Mouse (Mus musculus) myocyte (in vitro differentiated cells): Measurements from ENCODE around the gene 3110082I17Rik. TPM values are rescaled to one million over a fixed set of nuclear protein-coding genes. Genes with fewer than 3 reads are reported as not detected.

Experiments
- H3K27me3 ChIP-seq: one replicate; pipeline ENCODE4 v1.6.1; 2011; ENCODE audit not compliant: control insufficient read depth, insufficient read depth, insufficient read length
- H3K36me3 ChIP-seq: one replicate; pipeline ENCODE4 v1.6.1; 2011; ENCODE audit not compliant: control insufficient read depth, insufficient read depth
- H3K4me2 ChIP-seq: one replicate; pipeline ENCODE4 v1.6.1; 2011; ENCODE audit warnings: low read depth, control low read depth
- H3K4me3 ChIP-seq: one replicate; pipeline ENCODE4 v1.5.1; 2011; ENCODE audit warnings: mild to moderate bottlenecking, control low read depth, moderate library complexity
- H3K79me2 ChIP-seq: one replicate; pipeline ENCODE4 v1.6.1; 2011; ENCODE audit not compliant: control insufficient read depth, insufficient read depth
- H3ac ChIP-seq: one replicate; pipeline ENCODE4 v1.6.1; 2011; ENCODE audit not compliant: control insufficient read depth, insufficient read length
- CEBPB ChIP-seq: IDR thresholded peaks from 2 replicates; pipeline ENCODE4 v1.6.1; 2011; ENCODE audit warnings: mild to moderate bottlenecking, moderate library complexity; ENCODE audit not compliant: poor library complexity, insufficient read depth, severe bottlenecking
- E2F4 ChIP-seq: IDR thresholded peaks from one replicate; pipeline ENCODE4 v1.6.1; 2011; ENCODE audit warnings: mild to moderate bottlenecking, control low read depth, moderate library complexity; ENCODE audit not compliant: insufficient read depth
- MAX ChIP-seq: IDR thresholded peaks from one replicate; pipeline ENCODE4 v1.6.1; 2011; ENCODE audit warnings: low read depth, mild to moderate bottlenecking, control low read depth
- MYOD1 ChIP-seq, 3 experiments: IDR thresholded peaks; one replicate each; pipeline ENCODE4 v1.6.1; 2011; ENCODE audit warnings: control low read depth in 2 of 3, low read depth in 2 of 3, mild to moderate bottlenecking in 2 of 3, moderate library complexity in 1 of 3; ENCODE audit not compliant: insufficient read length in 2 of 3, control insufficient read depth in 1 of 3
- MYOG ChIP-seq, 3 experiments: IDR thresholded peaks; one replicate each; pipeline ENCODE4 v1.6.1; 2011; ENCODE audit warnings: control low read depth in 2 of 3, low read depth in 2 of 3, mild to moderate bottlenecking in 2 of 3; ENCODE audit not compliant: insufficient read length in 2 of 3, control insufficient read depth in 1 of 3, insufficient read depth in 1 of 3
- POLR2A ChIP-seq: IDR thresholded peaks from one replicate; pipeline ENCODE4 v1.6.1; 2011; ENCODE audit warnings: low read depth, mild to moderate bottlenecking, control low read depth, moderate library complexity; ENCODE audit not compliant: insufficient read length
- POLR2AphosphoS2 ChIP-seq: IDR thresholded peaks from one replicate; pipeline ENCODE4 v1.6.1; 2011; ENCODE audit warnings: low read depth, control low read depth; ENCODE audit not compliant: insufficient read length
- REST ChIP-seq: IDR thresholded peaks from one replicate; pipeline ENCODE4 v1.6.1; 2011; ENCODE audit warnings: mild to moderate bottlenecking, control low read depth, moderate library complexity; ENCODE audit not compliant: insufficient read depth, insufficient read length
- SRF ChIP-seq: IDR thresholded peaks from one replicate; pipeline ENCODE4 v1.6.1; 2011; ENCODE audit warnings: low read depth; ENCODE audit not compliant: control insufficient read depth, insufficient read length
- TCF12 ChIP-seq: IDR thresholded peaks from one replicate; pipeline ENCODE4 v1.6.1; 2011; ENCODE audit warnings: mild to moderate bottlenecking, control low read depth; ENCODE audit not compliant: poor library complexity, insufficient read depth, severe bottlenecking
- TCF3 ChIP-seq: IDR thresholded peaks from one replicate; pipeline ENCODE4 v1.6.1; 2011; ENCODE audit warnings: low read depth, control low read depth; ENCODE audit not compliant: insufficient read length
- USF1 ChIP-seq: IDR thresholded peaks from one replicate; pipeline ENCODE4 v1.6.1; 2011; ENCODE audit warnings: low read depth, mild to moderate bottlenecking, control low read depth, moderate library complexity
- polyA plus RNA-seq: library from polyadenylated mRNA; unstranded; fragments of >200 nt; fragmentation: generic; extraction: Trizol; gene quantifications from one replicate; pipeline ENCODE4 v1.2.1, GENCODE M21; 2012; ENCODE audit warnings: missing spikeins

3110082I17Rik gene
- polyA plus RNA-seq, 1 experiment = 16.4 TPM

DNA sequence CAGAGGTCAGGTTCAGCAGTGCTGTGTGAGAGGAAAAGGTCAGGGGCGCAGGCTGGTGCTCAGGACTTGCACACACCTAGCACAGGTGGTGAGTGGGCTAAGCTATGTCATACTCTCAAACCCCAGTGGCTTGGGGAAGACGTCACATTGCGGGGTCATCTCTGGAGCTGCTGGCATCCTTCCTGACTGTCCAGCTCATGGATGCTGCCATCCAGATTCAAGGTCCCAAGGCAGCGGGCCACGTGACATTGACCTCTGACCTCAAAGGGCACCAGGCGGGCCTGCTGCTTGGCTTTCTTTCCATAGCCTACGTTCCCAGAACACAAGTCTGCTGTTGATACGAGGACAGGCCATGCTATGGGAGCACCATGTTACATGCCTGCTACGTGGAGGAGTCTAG is 33.3 kb downstream of the 3110082I17Rik start:
- H3ac ChIP-seq = no peak overlapping the region
- TF ChIP-seq MYOG (IDR thresholded peaks at IDR 0.05; ENCODE audit: control insufficient read depth in 1 of 3, insufficient read depth in 1 of 3, insufficient read length in 2 of 3, low read depth in 2 of 3) (no peak), REST (no peak), SRF (no peak), CEBPB (no peak), POLR2A (no peak), TCF12 (no peak), MAX (no peak), E2F4 (no peak), POLR2AphosphoS2 (no peak), TCF3 (no peak), USF1 (no peak), MYOD1 (IDR thresholded peaks at IDR 0.05; ENCODE audit: control insufficient read depth in 1 of 3, insufficient read length in 2 of 3, low read depth in 2 of 3) (no peak)
- no peaks in the 10 kb centered on the region for H3K79me2 ChIP-seq
- no peaks in the 10 kb centered on the region for H3K36me3 ChIP-seq
- H3K27me3 ChIP-seq = no peaks in the 10 kb centered on the region
- H3K4me2 ChIP-seq = no peak overlapping the region
- H3K4me3 ChIP-seq = no peak overlapping the region

- no peaks in the 10 kb centered on the region for H3K79me2 ChIP-seq
- H3K27me3 ChIP-seq = no peaks in the 10 kb centered on the region
These were observed 35.1 kb downstream of the 3110082I17Rik start for GRCm38 (mm10) chr5:139425198-139425597.

GRCm38 (mm10) chr5:139423026-139423865 is 37.1 kb downstream of the 3110082I17Rik start, which contains the start of gene Gper1:
Gene Gper1, plus strand, starts transcription at chr5:139423151.
- TF ChIP-seq MYOG (IDR thresholded peaks at IDR 0.05; ENCODE audit: control insufficient read depth in 1 of 3, insufficient read depth in 1 of 3, insufficient read length in 2 of 3, low read depth in 2 of 3) = peak in 1 of 3 experiments; percentile 16
- TF ChIP-seq MYOD1 (IDR thresholded peaks at IDR 0.05; ENCODE audit: control insufficient read depth in 1 of 3, insufficient read length in 2 of 3, low read depth in 2 of 3) = no peak
- peak; percentile 30 for TF ChIP-seq POLR2AphosphoS2
- TF ChIP-seq TCF12 = no peak
- TF ChIP-seq USF1 = no peak
- TF ChIP-seq CEBPB = no peak
- TF ChIP-seq REST = no peak
- no peak for TF ChIP-seq SRF
- no peak for TF ChIP-seq MAX
- no peak for TF ChIP-seq E2F4
- no peak for TF ChIP-seq TCF3
- peak; percentile 70 for TF ChIP-seq POLR2A
- Histone ChIP-seq H3K4me2 (peak within 1 kb of the TSS; percentile 80), H3K27me3 (no peaks in the 10 kb centered on the region), H3ac (peak within 1 kb of the TSS; percentile 4), H3K36me3 (no peaks in the 10 kb centered on the region), H3K4me3 (peak within 1 kb of the TSS; percentile 29), H3K79me2 (no peaks in the 10 kb centered on the region)

More at GRCm38 (mm10) chr5:139425198-139425597, 35.1 kb downstream of the 3110082I17Rik start:
- Histone ChIP-seq H3K4me3 (no peak overlapping the region), H3ac (no peak overlapping the region), H3K36me3 (no peaks in the 10 kb centered on the region), H3K4me2 (peak overlapping the region; percentile 80)
- no peak for TF ChIP-seq SRF
- TF ChIP-seq MYOG (IDR thresholded peaks at IDR 0.05; ENCODE audit: control insufficient read depth in 1 of 3, insufficient read depth in 1 of 3, insufficient read length in 2 of 3, low read depth in 2 of 3) = no peak

DNA sequence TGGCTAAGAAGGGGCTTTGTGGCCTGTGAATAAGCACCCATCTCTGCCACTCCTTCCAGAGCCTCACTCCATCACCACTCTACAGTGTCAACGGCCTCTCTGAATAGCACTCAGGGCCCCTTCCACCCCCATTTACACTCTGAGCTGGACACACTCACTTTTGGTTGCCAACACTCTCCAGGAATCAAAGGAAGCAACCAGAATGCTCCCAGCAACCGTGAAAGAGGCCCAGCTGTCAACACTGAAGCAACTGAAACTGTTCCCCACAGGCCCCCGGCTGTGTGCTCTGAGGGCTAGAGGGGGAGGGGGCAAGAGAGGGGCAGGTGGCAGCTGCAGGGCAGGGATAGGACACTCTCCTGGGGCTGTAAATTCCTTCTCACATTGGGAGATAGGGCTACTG is 41.7 kb downstream of the 3110082I17Rik start:
- H3K79me2 ChIP-seq = no peaks in the 10 kb centered on the region
- H3ac ChIP-seq = no peak overlapping the region
- no peaks in the 10 kb centered on the region for H3K27me3 ChIP-seq
- peak; percentile 66 to 91 (median 68) for TF ChIP-seq MYOG (IDR thresholded peaks at IDR 0.05; ENCODE audit: control insufficient read depth in 1 of 3, insufficient read depth in 1 of 3, insufficient read length in 2 of 3, low read depth in 2 of 3)
- peak in 2 of 3 experiments; percentile 65 to 83 for TF ChIP-seq MYOD1 (IDR thresholded peaks at IDR 0.05; ENCODE audit: control insufficient read depth in 1 of 3, insufficient read length in 2 of 3, low read depth in 2 of 3)
- TF ChIP-seq TCF3 = peak; percentile 47
- no peak for TF ChIP-seq SRF
- no peak overlapping the region for H3K4me2 ChIP-seq
- H3K4me3 ChIP-seq = no peak overlapping the region
- H3K36me3 ChIP-seq = no peaks in the 10 kb centered on the region

GRCm38 (mm10) chr5:139418110-139418509 is 42.2 kb downstream of the 3110082I17Rik start:
- H3K4me2 ChIP-seq = no peak overlapping the region
- H3K27me3 ChIP-seq = no peaks in the 10 kb centered on the region
- TF ChIP-seq USF1 (no peak), CEBPB (no peak), MAX (no peak), MYOD1 (IDR thresholded peaks at IDR 0.05; ENCODE audit: control insufficient read depth in 1 of 3, insufficient read length in 2 of 3, low read depth in 2 of 3) (no peak), POLR2AphosphoS2 (no peak), E2F4 (no peak), TCF3 (no peak), SRF (no peak)
- no peak overlapping the region for H3K4me3 ChIP-seq
- no peak overlapping the region for H3ac ChIP-seq
- H3K79me2 ChIP-seq = no peaks in the 10 kb centered on the region
- H3K36me3 ChIP-seq = no peaks in the 10 kb centered on the region
